Mouse (Mus musculus) testis, adult 2 months (tissue): Measurements from ENCODE around the gene Olfr630.

Experiments used
- CTCF ChIP-seq: fragments of 200-500 bp; IDR thresholded peaks from 2 replicates; pipeline ENCODE4 v1.5.1; 2012; ENCODE audit warnings: low read depth, mild to moderate bottlenecking, inconsistent platforms, low read length, moderate library complexity; ENCODE audit not compliant: control insufficient read depth, insufficient read depth, insufficient replicate concordance
- POLR2A ChIP-seq: fragments of 200-500 bp; IDR thresholded peaks from 2 replicates; pipeline ENCODE4 v1.6.1; 2012; ENCODE audit warnings: low read depth, mild to moderate bottlenecking, inconsistent platforms, low read length, moderate library complexity; ENCODE audit not compliant: control insufficient read depth

GRCm38 (mm10) chr7:103757233-103757632 is at the start of gene Olfr630:
- TF ChIP-seq POLR2A (no peak), CTCF (no peak)
